Mouse (Mus musculus) hindbrain, embryonic 15.5 days (tissue): ENCODE measurements at regions not wholly inside any gene's neighbourhood (a gene's known extent, or its start where the extent isn't known, plus 50 kb on each side); places are given as distances from the start of the nearest gene placed in this dataset.

Source experiments
- ATAC-seq: fragments of 200-750 bp; cut with Nextera tagmentation; 2 replicates; pipeline ENCODE4 v1.8.0; 2017; ENCODE audit warnings: low read depth, moderate number of reproducible peaks, moderate TSS enrichment; ENCODE audit not compliant: low FRiP score
- H3K27ac ChIP-seq: fragments of 300-500 bp; sonication (generic); replicated peaks from 2 replicates; pipeline ENCODE4 v1.5.1; 2015; ENCODE audit warnings: mild to moderate bottlenecking, inconsistent platforms
- H3K27me3 ChIP-seq: fragments of 300-500 bp; sonication (generic); 2 replicates; pipeline ENCODE4 v1.6.1; 2015; ENCODE audit warnings: control low read depth, inconsistent platforms
- H3K36me3 ChIP-seq: fragments of 300-500 bp; sonication (generic); 2 replicates; pipeline ENCODE4 v1.6.1; 2015; ENCODE audit warnings: control low read depth, inconsistent platforms
- H3K4me1 ChIP-seq: fragments of 300-500 bp; sonication (generic); replicated peaks from 2 replicates; pipeline ENCODE4 v1.6.1; 2015; ENCODE audit warnings: control low read depth, inconsistent platforms
- H3K4me2 ChIP-seq: fragments of 300-500 bp; sonication (generic); 2 replicates; pipeline ENCODE4 v1.6.1; 2015; ENCODE audit warnings: moderate library complexity, mild to moderate bottlenecking, inconsistent platforms
- H3K4me3 ChIP-seq: fragments of 300-500 bp; sonication (generic); 2 replicates; pipeline ENCODE4 v1.5.1; 2015; ENCODE audit warnings: mild to moderate bottlenecking, inconsistent platforms
- H3K9ac ChIP-seq: fragments of 300-500 bp; sonication (generic); 2 replicates; pipeline ENCODE4 v1.6.1; 2015; ENCODE audit warnings: inconsistent platforms
- H3K9me3 ChIP-seq: fragments of 300-500 bp; sonication (generic); 2 replicates; pipeline ENCODE4 v1.6.1; 2016; ENCODE audit warnings: control low read depth, inconsistent platforms
- WGBS: fragments of 180-500 bp; shearing (Covaris S2); methylation state at CpG from one replicate; pipeline ENCODE4 v1.1.7; 2015; 5-methylcytosine and 5-hydroxymethylcytosine counted together

- no peaks in the 10 kb centered on the region for H3K9me3 ChIP-seq
- H3K27me3 ChIP-seq: no peaks in the 10 kb centered on the region
- ATAC-seq: no peak
- 91% methylated on average over 2 of the region's 2 CpGs for WGBS
- no peaks in the 10 kb centered on the region for H3K36me3 ChIP-seq
- no peaks in the 10 kb centered on the region for H3K4me1 ChIP-seq
- no peak overlapping the region for H3K9ac ChIP-seq
- H3K4me3 ChIP-seq: no peak overlapping the region
- H3K4me2 ChIP-seq: no peak overlapping the region
- H3K27ac ChIP-seq: no peak overlapping the region
These were observed 126.2 kb upstream of the Adra1d start for GRCm38 (mm10) chr2:131688282-131688681.

GRCm38 (mm10) chr2:131687449-131687848 is 125.4 kb upstream of the Adra1d start:
- no peaks in the 10 kb centered on the region for H3K9me3 ChIP-seq
- ATAC-seq: no peak
- WGBS: 82% methylated on average over 2 of the region's 2 CpGs

GRCm38 (mm10) chr2:131686748-131687147 is 124.7 kb upstream of the Adra1d start:
- H3K4me3 ChIP-seq: no peak overlapping the region
- no peak overlapping the region for H3K27ac ChIP-seq
- no peaks in the 10 kb centered on the region for H3K4me1 ChIP-seq
- no peaks in the 10 kb centered on the region for H3K9me3 ChIP-seq
- H3K27me3 ChIP-seq: no peaks in the 10 kb centered on the region
- H3K36me3 ChIP-seq: no peaks in the 10 kb centered on the region
- H3K9ac ChIP-seq: no peak overlapping the region
- 63% methylated on average over 2 of the region's 2 CpGs for WGBS
- H3K4me2 ChIP-seq: no peak overlapping the region
- ATAC-seq: no peak

More at GRCm38 (mm10) chr2:131687449-131687848, 125.4 kb upstream of the Adra1d start:
- Histone ChIP-seq H3K4me3 (no peak overlapping the region), H3K27me3 (no peaks in the 10 kb centered on the region), H3K36me3 (no peaks in the 10 kb centered on the region), H3K9ac (no peak overlapping the region), H3K4me1 (no peaks in the 10 kb centered on the region), H3K27ac (no peak overlapping the region), H3K4me2 (no peak overlapping the region)

- no peaks in the 10 kb centered on the region for H3K27me3 ChIP-seq
- 82% methylated on average over 3 of the region's 3 CpGs for WGBS
- H3K36me3 ChIP-seq: no peaks in the 10 kb centered on the region
- H3K4me2 ChIP-seq: no peak overlapping the region
- no peaks in the 10 kb centered on the region for H3K4me1 ChIP-seq
- H3K9ac ChIP-seq: no peak overlapping the region
- H3K4me3 ChIP-seq: no peak overlapping the region
- no peak for ATAC-seq
- no peak overlapping the region for H3K27ac ChIP-seq
- H3K9me3 ChIP-seq: no peaks in the 10 kb centered on the region
These were observed 123.2 kb upstream of the Adra1d start for GRCm38 (mm10) chr2:131685326-131685725.

GRCm38 (mm10) chr2:131683734-131684133 is 121.7 kb upstream of the Adra1d start:
- H3K27ac ChIP-seq: no peak overlapping the region
- no peaks in the 10 kb centered on the region for H3K9me3 ChIP-seq
- H3K4me3 ChIP-seq: no peak overlapping the region
- no peak overlapping the region for H3K4me2 ChIP-seq
- H3K4me1 ChIP-seq: no peaks in the 10 kb centered on the region
- no peaks in the 10 kb centered on the region for H3K27me3 ChIP-seq
- WGBS: 91% methylated on average over 2 of the region's 2 CpGs
- no peak for ATAC-seq
- no peak overlapping the region for H3K9ac ChIP-seq
- no peaks in the 10 kb centered on the region for H3K36me3 ChIP-seq

- Histone ChIP-seq H3K4me3 (no peak overlapping the region), H3K4me1 (no peaks in the 10 kb centered on the region), H3K36me3 (no peaks in the 10 kb centered on the region), H3K27me3 (no peaks in the 10 kb centered on the region), H3K9ac (no peak overlapping the region), H3K27ac (no peak overlapping the region), H3K9me3 (no peaks in the 10 kb centered on the region), H3K4me2 (no peak overlapping the region)
- ATAC-seq: no peak
- 92% methylated on average over 2 of the region's 2 CpGs for WGBS
These were observed 116.4 kb upstream of the Adra1d start for GRCm38 (mm10) chr2:131678484-131678883.

GRCm38 (mm10) chr2:131676736-131677135 is 114.7 kb upstream of the Adra1d start:
- Histone ChIP-seq H3K27ac (no peak overlapping the region), H3K4me3 (no peak overlapping the region), H3K27me3 (no peaks in the 10 kb centered on the region), H3K9ac (no peak overlapping the region), H3K9me3 (no peaks in the 10 kb centered on the region), H3K4me1 (no peaks in the 10 kb centered on the region), H3K4me2 (no peak overlapping the region), H3K36me3 (no peaks in the 10 kb centered on the region)
- WGBS: 91% methylated on average over 1 of the region's 1 CpGs
- ATAC-seq: no peak

GRCm38 (mm10) chr2:131674872-131675271 is 112.8 kb upstream of the Adra1d start:
- Histone ChIP-seq H3K36me3 (no peaks in the 10 kb centered on the region), H3K27ac (no peak overlapping the region), H3K9ac (no peak overlapping the region), H3K4me1 (no peaks in the 10 kb centered on the region), H3K4me2 (no peak overlapping the region), H3K27me3 (no peaks in the 10 kb centered on the region), H3K4me3 (no peak overlapping the region), H3K9me3 (no peaks in the 10 kb centered on the region)
- WGBS: 89% methylated on average over 6 of the region's 6 CpGs
- no peak for ATAC-seq

- 74% methylated on average over 3 of the region's 3 CpGs for WGBS
- H3K4me2 ChIP-seq: no peak overlapping the region
- H3K4me1 ChIP-seq: no peaks in the 10 kb centered on the region
- no peaks in the 10 kb centered on the region for H3K9me3 ChIP-seq
- no peaks in the 10 kb centered on the region for H3K27me3 ChIP-seq
- no peak overlapping the region for H3K9ac ChIP-seq
- no peak for ATAC-seq
- no peaks in the 10 kb centered on the region for H3K36me3 ChIP-seq
- no peak overlapping the region for H3K27ac ChIP-seq
- no peak overlapping the region for H3K4me3 ChIP-seq
These were observed 111.3 kb upstream of the Adra1d start for GRCm38 (mm10) chr2:131673351-131673750.

- ATAC-seq: no peak
- no peaks in the 10 kb centered on the region for H3K9me3 ChIP-seq
- H3K4me2 ChIP-seq: no peak overlapping the region
- H3K36me3 ChIP-seq: no peaks in the 10 kb centered on the region
- WGBS: 93% methylated on average over 1 of the region's 1 CpGs
- no peak overlapping the region for H3K4me3 ChIP-seq
- no peaks in the 10 kb centered on the region for H3K27me3 ChIP-seq
- H3K9ac ChIP-seq: no peak overlapping the region
- H3K27ac ChIP-seq: no peak overlapping the region
- no peaks in the 10 kb centered on the region for H3K4me1 ChIP-seq
These were observed 110.6 kb upstream of the Adra1d start for GRCm38 (mm10) chr2:131672646-131673045.

GRCm38 (mm10) chr2:131672223-131672622 is 110.1 kb upstream of the Adra1d start:
- WGBS: 41% methylated on average over 1 of the region's 1 CpGs
- H3K9me3 ChIP-seq: no peaks in the 10 kb centered on the region
- H3K36me3 ChIP-seq: no peaks in the 10 kb centered on the region

GRCm38 (mm10) chr2:131670876-131671275 is 108.8 kb upstream of the Adra1d start:
- no peak overlapping the region for H3K27ac ChIP-seq
- H3K9ac ChIP-seq: no peak overlapping the region
- no peak for ATAC-seq
- H3K9me3 ChIP-seq: no peaks in the 10 kb centered on the region
- no peaks in the 10 kb centered on the region for H3K36me3 ChIP-seq
- H3K27me3 ChIP-seq: no peaks in the 10 kb centered on the region
- H3K4me2 ChIP-seq: no peak overlapping the region
- no peak overlapping the region for H3K4me3 ChIP-seq
- no peaks in the 10 kb centered on the region for H3K4me1 ChIP-seq

More at GRCm38 (mm10) chr2:131672223-131672622, 110.1 kb upstream of the Adra1d start:
- H3K9ac ChIP-seq: no peak overlapping the region
- no peak overlapping the region for H3K4me3 ChIP-seq
- H3K4me2 ChIP-seq: no peak overlapping the region
- ATAC-seq: no peak
- H3K27me3 ChIP-seq: no peaks in the 10 kb centered on the region
- H3K4me1 ChIP-seq: no peaks in the 10 kb centered on the region
- H3K27ac ChIP-seq: no peak overlapping the region

GRCm38 (mm10) chr2:131667874-131668273 is 105.8 kb upstream of the Adra1d start:
- ATAC-seq: no peak
- Histone ChIP-seq H3K9me3 (no peaks in the 10 kb centered on the region), H3K4me2 (no peak overlapping the region), H3K9ac (no peak overlapping the region), H3K27ac (no peak overlapping the region), H3K27me3 (no peaks in the 10 kb centered on the region), H3K4me1 (no peaks in the 10 kb centered on the region), H3K4me3 (no peak overlapping the region), H3K36me3 (no peaks in the 10 kb centered on the region)
- 95% methylated on average over 2 of the region's 2 CpGs for WGBS
